Mouse (Mus musculus): ENCODE data around the gene Sardh. TPM values are rescaled to one million over a fixed set of nuclear protein-coding genes. Genes with fewer than 3 reads are reported as not detected.

Gene Sardh
- total RNA-seq, 1 experiment from 2014 or later = not detected

DNA sequence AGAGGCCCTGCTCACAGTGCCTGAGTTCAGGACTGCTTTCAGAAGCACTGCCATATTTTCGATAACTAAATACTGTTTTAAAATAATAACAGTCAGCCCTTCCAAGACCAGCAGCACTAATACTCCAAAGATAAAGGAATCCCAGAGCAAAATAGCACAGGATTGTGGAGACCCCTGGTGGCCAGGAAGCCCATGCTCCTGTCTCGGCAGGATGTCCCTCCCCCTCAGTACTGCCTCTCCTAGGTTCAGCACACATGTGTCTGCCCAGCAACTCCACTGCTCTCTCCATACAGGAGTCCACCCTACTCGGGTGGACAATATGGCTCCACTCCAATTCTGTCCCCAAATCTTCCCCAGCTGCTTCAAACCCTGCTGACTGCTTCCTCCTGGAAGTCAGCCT is 12.4 kb downstream of the Sardh start:
- ATAC-seq (replicated peaks in 1 of 2; ENCODE audit: insufficient read depth in 1 of 2, low FRiP score in 2 of 2, low TSS enrichment in 1 of 2, low read depth in 1 of 2, poor library complexity in 2 of 2, severe bottlenecking in 2 of 2) = peak; percentile 31 to 48; a peak in 2 of 4 replicates

DNA sequence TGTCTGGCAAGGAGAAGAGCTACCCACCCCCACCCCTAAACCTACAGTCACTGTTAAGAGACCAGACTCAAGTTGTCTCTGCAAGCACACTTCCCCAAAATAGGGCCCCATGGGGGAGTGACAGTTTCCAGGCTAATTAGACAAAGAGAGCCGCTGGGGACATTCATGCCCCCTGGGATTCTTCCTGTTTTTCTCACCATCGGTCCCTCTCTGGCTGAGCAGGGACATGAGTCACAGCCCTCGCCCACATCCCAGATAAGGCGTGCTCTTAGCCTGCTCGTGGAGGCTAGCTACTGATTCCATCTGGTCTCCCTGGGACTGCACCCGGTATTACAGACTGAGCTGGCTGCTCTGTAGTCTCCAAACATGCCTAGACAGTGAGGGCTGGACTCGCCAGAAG is 15.8 kb downstream of the Sardh start:
- peak; percentile 25 to 43; a peak in 3 of 4 replicates for ATAC-seq (replicated peaks in 1 of 2; ENCODE audit: insufficient read depth in 1 of 2, low FRiP score in 2 of 2, low TSS enrichment in 1 of 2, low read depth in 1 of 2, poor library complexity in 2 of 2, severe bottlenecking in 2 of 2)

GRCm38 (mm10) chr2:27229481-27230105 is 18.5 kb downstream of the Sardh start:
- no peak for ATAC-seq (replicated peaks in 1 of 2; ENCODE audit: insufficient read depth in 1 of 2, low FRiP score in 2 of 2, low TSS enrichment in 1 of 2, low read depth in 1 of 2, poor library complexity in 2 of 2, severe bottlenecking in 2 of 2)

- ATAC-seq (replicated peaks in 1 of 2; ENCODE audit: insufficient read depth in 1 of 2, low FRiP score in 2 of 2, low TSS enrichment in 1 of 2, low read depth in 1 of 2, poor library complexity in 2 of 2, severe bottlenecking in 2 of 2) = no peak
Observed at GRCm38 (mm10) chr2:27228809-27229480, 19.2 kb downstream of the Sardh start.

- ATAC-seq (replicated peaks in 1 of 2; ENCODE audit: insufficient read depth in 1 of 2, low FRiP score in 2 of 2, low TSS enrichment in 1 of 2, low read depth in 1 of 2, poor library complexity in 2 of 2, severe bottlenecking in 2 of 2) = no peak
Observed at GRCm38 (mm10) chr2:27226572-27226971, 21.6 kb downstream of the Sardh start.

GRCm38 (mm10) chr2:27223012-27223421 is 25.1 kb downstream of the Sardh start:
- no peak; a peak in 1 of 4 replicates for ATAC-seq (replicated peaks in 1 of 2; ENCODE audit: insufficient read depth in 1 of 2, low FRiP score in 2 of 2, low TSS enrichment in 1 of 2, low read depth in 1 of 2, poor library complexity in 2 of 2, severe bottlenecking in 2 of 2)

DNA sequence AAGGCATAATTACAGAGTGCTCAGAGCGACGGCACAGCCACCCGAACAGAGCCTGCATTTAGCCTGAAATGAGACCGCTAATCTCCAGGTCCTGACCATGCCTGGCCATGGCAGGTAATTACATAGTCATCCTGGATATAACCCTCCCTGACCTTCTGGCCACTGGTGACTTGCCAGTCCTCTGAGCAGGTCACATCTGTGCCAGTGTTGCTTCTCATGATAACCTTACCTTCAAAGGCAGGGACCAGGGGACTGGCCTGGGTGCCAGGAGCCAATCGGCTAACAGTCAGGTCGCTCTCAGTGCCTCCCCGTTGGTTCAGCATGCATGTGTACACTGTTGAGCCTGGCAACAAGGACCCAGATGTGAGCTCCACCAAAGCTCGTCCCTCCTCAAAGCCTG is 29.6 kb downstream of the Sardh start:
- no peak for ATAC-seq (replicated peaks in 1 of 2; ENCODE audit: insufficient read depth in 1 of 2, low FRiP score in 2 of 2, low TSS enrichment in 1 of 2, low read depth in 1 of 2, poor library complexity in 2 of 2, severe bottlenecking in 2 of 2)

GRCm38 (mm10) chr2:27218121-27218544 is 30.0 kb downstream of the Sardh start:
- ATAC-seq (replicated peaks in 1 of 2; ENCODE audit: insufficient read depth in 1 of 2, low FRiP score in 2 of 2, low TSS enrichment in 1 of 2, low read depth in 1 of 2, poor library complexity in 2 of 2, severe bottlenecking in 2 of 2) = no peak

- no peak for ATAC-seq (replicated peaks in 1 of 2; ENCODE audit: insufficient read depth in 1 of 2, low FRiP score in 2 of 2, low TSS enrichment in 1 of 2, low read depth in 1 of 2, poor library complexity in 2 of 2, severe bottlenecking in 2 of 2)
Observed at GRCm38 (mm10) chr2:27215537-27215936, 32.6 kb downstream of the Sardh start.

DNA sequence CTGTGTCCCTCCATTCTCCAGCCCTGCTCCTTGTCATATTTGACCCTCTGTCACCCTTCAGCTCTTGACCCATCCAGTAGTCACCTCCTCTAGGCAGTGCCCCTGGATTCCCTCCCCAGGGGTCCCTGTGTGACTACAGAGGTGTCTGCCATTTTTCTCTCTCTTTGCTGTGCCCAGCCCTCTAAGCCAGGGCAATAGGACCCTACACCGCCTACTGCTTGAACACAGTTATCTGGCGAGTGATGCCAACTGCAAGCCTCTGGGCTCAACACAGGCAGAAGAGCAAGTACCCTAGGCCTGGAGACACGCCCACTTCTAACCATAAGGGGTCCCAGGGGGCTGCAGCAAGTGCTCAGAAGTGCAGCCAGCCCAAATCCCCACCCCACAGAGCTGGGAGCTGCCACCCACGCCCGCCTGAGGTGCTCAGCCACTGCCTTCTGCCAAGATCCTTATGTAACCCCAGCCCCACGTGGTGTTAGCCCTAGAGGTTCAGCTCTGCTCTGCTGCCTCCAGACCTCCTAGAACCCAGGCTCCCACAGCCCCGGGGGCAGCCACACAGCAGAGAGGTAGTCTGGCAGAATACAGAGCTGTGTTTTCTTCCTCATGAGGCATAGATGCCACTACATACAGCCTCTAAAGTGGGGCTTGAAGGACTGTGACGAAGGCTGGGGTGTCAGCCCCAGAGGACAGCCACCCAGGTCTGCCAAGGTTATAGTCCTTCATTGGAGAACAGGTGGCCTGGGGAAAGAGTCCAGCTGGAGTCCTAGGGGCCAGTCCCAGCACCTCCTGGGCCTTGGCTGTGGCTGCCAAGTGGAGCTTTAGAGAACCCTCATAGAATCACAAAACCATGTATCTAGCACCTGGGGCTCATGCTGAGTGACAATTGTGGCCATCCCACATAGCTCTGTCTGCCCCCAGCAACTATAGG is 35.9 kb downstream of the Sardh start:
- peak in 1 of 2 experiments; percentile 33; a peak in 1 of 4 replicates for ATAC-seq (replicated peaks in 1 of 2; ENCODE audit: insufficient read depth in 1 of 2, low FRiP score in 2 of 2, low TSS enrichment in 1 of 2, low read depth in 1 of 2, poor library complexity in 2 of 2, severe bottlenecking in 2 of 2)

DNA sequence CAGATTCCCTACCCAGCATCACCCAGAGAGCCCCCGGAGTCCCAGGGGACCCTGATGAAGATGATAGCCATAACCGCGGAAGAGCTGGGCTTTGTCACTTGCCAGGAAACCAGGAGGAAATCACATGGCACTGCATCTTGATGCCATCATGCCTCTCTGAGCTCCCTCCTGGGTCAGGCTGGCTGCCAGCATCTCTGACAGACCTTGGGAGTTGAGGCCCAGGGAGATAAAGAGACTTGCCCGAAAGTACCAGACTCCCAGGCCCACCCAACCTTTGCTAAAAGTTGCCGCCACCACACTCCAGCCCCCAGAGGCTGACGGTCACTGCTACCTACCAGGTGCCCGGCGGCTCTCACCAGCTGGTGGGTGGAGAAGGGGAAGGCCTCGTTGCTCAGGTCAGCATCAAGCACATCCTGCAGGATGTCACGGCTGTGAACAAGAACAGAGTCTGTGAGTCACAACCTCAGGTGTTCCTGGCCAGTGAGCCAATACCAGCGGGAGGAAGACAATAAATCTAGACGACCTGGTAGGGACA is 37.4 kb downstream of the Sardh start:
- ATAC-seq (replicated peaks in 1 of 2; ENCODE audit: insufficient read depth in 1 of 2, low FRiP score in 2 of 2, low TSS enrichment in 1 of 2, low read depth in 1 of 2, poor library complexity in 2 of 2, severe bottlenecking in 2 of 2) = no peak

DNA sequence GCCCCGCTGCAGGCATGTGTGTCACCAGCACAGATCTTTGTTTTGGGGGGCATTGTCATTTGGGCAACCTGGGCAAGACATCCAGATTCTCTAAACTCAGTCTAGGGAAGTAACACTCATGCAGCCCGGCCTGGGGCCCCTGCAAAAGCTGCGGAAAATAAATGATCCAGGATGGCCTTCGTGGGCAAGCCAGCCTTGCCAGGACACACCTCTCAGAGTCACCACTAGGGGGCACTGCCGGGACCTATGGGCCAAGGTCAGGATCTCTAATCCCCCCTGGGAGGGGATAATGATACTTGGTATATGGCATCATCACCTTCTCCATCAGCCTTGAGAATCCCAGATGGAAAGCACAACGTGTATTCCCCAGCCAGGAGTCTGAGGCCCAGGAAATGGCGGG is 37.9 kb downstream of the Sardh start:
- peak in 1 of 2 experiments; percentile 36; a peak in 1 of 4 replicates for ATAC-seq (replicated peaks in 1 of 2; ENCODE audit: insufficient read depth in 1 of 2, low FRiP score in 2 of 2, low TSS enrichment in 1 of 2, low read depth in 1 of 2, poor library complexity in 2 of 2, severe bottlenecking in 2 of 2)

DNA sequence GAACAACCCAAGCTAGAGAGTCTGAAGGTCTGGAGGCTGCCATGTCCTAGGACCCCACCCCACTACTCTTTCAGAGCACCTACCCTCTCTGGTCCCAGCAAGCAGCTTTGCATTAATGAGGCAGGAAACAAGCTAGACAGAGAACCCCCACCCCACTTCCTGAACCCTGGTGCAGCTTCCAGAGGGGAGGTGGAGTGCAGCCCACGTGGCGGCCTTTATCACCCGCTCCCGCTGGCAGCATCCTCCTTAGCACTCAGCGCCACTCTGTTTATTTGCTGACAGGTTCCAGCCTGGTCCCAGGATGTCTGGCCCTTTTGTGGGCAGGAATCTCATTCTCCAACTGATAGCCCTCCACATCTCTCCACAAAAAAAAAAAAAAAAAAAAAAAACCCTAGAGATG is 38.3 kb downstream of the Sardh start:
- no peak for ATAC-seq (replicated peaks in 1 of 2; ENCODE audit: insufficient read depth in 1 of 2, low FRiP score in 2 of 2, low TSS enrichment in 1 of 2, low read depth in 1 of 2, poor library complexity in 2 of 2, severe bottlenecking in 2 of 2)

DNA sequence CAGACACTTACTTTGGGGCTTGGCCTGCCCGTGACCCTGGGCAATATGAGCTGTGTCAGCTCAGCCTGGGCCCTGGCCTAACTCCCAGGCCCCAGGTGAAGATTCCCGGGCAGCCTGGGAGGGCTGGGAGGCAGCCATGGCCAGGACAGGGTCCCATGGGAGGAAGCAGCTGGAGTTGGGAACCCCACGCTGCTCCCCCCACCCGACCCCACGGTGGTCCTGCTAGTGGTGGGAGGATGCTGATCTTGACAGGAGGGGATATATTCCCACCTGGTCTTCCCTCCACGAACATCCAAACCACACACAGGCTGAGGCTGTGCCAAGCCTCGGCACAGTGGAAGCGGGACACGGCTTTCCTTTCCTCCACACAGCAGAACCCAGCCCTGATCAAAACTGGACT is 38.8 kb downstream of the Sardh start:
- no peak for ATAC-seq (replicated peaks in 1 of 2; ENCODE audit: insufficient read depth in 1 of 2, low FRiP score in 2 of 2, low TSS enrichment in 1 of 2, low read depth in 1 of 2, poor library complexity in 2 of 2, severe bottlenecking in 2 of 2)

DNA sequence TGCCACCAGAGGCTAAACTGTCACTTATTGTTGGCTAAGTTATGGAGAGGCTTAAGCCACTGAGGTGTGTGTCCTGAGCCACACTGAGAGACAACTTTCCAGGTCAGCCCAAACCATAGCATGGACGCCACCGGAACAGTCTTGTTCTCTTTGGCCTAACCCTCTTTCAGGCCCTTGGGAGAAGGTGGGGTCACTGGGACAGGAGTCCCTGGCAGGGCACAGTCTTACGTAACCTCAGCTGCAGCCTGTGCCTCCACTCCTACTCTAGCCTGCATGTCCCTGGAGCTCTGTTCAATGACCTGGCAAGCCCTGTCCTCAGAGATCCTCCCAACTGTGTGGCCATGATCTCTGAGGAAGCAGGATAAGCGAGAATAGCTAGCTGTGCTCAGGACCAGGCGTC is 41.0 kb downstream of the Sardh start:
- no peak for ATAC-seq (replicated peaks in 1 of 2; ENCODE audit: insufficient read depth in 1 of 2, low FRiP score in 2 of 2, low TSS enrichment in 1 of 2, low read depth in 1 of 2, poor library complexity in 2 of 2, severe bottlenecking in 2 of 2)

DNA sequence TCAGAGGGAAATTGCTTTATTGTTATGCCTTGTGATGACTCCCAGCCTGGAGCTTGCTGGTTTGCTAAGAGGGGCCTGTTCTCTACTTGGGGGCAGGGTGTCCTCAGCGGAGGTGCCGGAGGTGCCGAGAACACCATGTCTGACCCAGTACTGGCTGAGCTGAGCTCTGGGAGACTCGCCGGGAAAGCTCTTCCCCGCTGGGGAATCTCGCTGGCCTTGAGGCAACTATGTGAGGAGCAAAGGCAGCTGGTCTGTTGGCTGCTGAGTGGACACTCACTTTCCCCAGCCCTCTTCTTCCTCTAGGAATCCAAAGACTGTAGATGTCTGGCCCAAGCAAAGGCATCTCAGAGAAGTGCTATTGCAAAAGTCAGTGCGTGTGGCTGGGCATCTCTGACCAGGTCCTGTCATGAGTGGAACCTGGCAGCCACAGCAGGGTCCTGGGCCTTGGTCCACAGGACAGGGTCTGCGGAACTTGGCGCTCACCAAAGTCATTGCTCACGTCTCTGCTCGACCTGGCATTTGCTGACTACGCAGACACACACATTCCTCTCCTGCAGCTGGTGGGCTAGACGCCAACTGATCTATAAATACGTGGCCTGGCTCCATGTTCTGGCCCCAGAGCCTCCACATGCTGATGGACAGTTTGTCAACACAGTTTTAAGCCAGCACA is 41.9 kb downstream of the Sardh start:
- ATAC-seq (replicated peaks in 1 of 2; ENCODE audit: insufficient read depth in 1 of 2, low FRiP score in 2 of 2, low TSS enrichment in 1 of 2, low read depth in 1 of 2, poor library complexity in 2 of 2, severe bottlenecking in 2 of 2) = no peak

DNA sequence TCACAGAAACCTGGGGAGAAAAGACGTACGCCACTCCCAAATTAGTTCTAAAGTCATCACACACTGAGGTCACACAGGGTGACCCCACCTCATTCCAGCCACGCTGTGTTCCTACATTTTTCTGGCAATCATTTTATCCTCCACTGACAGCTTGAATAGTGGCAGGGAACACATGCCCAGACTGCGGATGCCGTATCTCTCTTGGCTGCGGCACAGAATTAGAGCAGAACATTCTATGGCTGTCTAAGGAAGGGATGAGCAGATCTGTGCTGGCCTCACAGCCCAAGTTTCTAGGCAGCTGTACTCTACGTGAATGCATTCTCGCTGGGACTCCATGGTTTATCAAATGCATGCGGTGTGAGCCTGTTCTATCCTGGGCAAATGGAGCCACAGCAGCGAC is 42.5 kb downstream of the Sardh start:
- ATAC-seq (replicated peaks in 1 of 2; ENCODE audit: insufficient read depth in 1 of 2, low FRiP score in 2 of 2, low TSS enrichment in 1 of 2, low read depth in 1 of 2, poor library complexity in 2 of 2, severe bottlenecking in 2 of 2) = no peak
